Mouse (Mus musculus) activated CD4-positive, CD25-positive, alpha-beta regulatory T cell, adult 4 months (primary cell): ENCODE data around the gene Lsamp. TPM values are rescaled to one million over a fixed set of nuclear protein-coding genes. Genes with fewer than 3 reads are reported as not detected.

Experiments
- ATAC-seq: one replicate; pipeline ENCODE4 v1.8.0; 2017
- polyA plus RNA-seq, 2 experiments: library from polyadenylated mRNA; unstranded; fragments of 100-300 nt; shearing (Covaris generic); gene quantifications; one replicate each; pipeline ENCODE4 v1.2.1; 2017

Lsamp gene
- polyA plus RNA-seq, 2 experiments from 2014 or later, result 0.17 TPM; not detected in 1

DNA sequence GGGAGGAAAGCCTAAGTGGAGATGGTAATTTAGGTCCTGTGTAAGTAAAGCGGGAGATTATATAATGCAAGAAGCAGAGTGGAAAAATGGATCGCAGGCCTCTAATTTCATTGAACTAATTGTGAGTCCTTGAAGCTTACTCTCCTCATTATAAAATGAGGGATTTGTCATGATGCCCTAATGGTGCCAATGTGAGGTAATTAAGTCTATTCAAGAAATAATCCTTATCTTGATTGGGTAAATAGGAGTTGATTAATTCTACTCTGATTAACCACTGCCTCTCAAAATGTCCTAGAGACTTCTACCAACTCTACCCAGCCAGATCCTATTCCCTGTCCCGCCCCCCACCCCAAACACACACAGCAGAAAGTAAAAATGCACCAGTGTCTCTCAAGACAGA, 1802.5 kb downstream of the Lsamp start:
- no peak for ATAC-seq

DNA sequence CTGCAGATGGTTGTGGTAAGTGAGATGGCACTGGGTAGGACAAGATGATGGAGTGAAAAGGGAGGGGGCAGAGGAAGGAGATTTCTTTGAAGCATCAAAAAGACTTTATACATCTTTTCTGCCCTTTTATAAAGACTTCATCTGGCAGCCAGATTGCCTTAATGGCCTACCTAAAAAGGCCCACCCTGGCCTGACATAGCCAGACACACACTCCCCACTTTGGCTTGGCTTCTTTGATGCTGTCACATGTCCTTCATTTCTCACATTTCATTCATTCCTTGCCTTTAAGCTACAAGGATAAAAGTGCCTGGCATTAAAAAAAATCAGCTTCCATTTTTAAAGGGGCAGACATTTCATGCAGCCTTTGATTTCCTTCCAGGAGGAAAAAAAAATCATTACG, 1803.0 kb downstream of the Lsamp start:
- no peak for ATAC-seq

GRCm38 (mm10) chr16:41790016-41790415, 1805.9 kb downstream of the Lsamp start:
- ATAC-seq, result no peak

DNA sequence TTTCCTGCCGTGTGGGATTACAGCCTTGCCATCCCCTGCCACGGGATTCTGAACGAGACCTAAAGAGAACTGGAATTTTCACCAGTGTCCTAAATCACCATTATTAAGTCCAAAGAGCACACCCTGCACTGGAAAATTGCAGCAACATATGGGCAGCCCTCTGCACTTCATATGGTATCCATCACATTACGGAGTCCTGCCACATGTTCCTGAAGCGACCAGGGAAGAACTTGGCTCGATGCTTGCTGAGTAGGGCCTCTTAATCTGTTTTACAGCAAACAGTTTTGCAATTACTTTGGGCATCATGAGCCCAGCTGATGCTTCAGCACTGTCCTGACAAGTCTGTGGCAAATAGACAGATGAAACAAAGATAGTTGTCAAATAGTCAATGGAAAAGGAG, 1836.2 kb downstream of the Lsamp start:
- ATAC-seq, result no peak

DNA sequence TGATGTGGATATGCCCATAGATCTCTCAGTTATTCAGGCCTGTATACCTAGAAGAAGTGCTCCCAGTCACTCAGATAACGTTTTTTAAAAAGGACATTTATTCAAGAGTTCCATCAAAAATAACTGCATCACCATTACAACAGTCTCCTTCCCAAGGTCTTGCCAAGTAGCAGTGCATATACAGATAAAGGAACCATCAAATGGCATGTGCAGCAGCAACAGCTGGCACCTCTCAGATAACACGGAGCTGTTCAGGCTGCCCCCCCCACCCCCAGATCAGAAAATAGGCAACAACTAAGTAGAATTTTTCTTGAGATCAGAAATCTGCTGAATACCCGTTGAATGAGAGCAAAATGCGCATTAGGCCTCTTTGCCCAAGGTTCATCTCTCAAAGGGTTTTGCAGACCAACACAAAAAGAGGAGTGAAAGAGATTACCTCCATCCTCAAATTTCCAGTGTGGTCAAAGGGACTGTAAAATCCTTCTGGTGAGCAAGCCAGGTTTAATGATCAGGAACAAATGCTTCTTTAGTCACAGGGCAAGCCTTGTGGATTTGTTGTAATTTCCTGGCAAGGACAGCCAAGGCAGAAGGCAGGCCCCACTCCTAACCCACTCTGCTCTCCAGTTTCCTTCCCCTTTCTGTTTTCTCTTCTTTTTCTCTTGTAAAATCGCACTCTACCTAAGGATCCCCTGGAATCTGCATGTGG, 1842.9 kb downstream of the Lsamp start:
- no peak for ATAC-seq

- ATAC-seq, result no peak
These were observed 1843.4 kb downstream of the Lsamp start for GRCm38 (mm10) chr16:41827605-41827948.

DNA sequence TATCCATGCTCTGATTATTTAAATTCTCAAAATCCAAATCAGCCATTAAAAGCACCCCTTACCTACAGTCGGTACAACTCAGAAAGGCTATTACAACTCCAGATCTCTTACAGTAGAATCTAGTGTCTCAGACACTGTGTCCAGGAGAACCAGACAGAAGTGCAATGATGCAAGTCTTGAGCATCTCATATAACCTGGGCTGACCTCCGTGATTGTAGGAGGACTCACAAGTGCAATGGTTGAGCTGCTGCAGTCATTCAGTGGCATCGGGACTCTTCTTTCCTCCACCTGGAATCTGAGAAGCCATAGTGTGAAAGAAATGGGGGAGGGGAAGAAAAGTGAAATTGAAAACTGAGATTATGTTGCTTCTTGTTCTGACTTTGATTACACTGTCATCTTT, 1850.5 kb downstream of the Lsamp start:
- no peak for ATAC-seq

DNA sequence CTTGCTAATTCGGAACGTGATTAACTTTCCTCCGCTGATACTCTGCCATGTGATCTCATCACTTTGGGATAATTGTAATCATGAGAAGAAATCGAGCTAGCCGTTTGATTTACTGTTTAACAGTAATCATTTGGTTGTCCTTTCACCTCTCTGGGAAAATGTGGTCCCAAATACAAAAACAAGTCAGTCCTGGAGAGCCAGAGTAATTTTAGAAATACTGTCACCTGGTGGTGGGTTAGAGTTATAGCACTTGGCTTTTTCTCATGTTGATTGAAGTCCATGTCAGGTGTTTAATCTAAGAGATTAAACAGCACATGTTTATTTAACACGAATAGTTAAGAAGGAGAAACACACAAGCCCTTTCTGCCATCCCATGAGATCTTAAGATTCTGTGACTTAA, 1851.6 kb downstream of the Lsamp start:
- no peak for ATAC-seq

DNA sequence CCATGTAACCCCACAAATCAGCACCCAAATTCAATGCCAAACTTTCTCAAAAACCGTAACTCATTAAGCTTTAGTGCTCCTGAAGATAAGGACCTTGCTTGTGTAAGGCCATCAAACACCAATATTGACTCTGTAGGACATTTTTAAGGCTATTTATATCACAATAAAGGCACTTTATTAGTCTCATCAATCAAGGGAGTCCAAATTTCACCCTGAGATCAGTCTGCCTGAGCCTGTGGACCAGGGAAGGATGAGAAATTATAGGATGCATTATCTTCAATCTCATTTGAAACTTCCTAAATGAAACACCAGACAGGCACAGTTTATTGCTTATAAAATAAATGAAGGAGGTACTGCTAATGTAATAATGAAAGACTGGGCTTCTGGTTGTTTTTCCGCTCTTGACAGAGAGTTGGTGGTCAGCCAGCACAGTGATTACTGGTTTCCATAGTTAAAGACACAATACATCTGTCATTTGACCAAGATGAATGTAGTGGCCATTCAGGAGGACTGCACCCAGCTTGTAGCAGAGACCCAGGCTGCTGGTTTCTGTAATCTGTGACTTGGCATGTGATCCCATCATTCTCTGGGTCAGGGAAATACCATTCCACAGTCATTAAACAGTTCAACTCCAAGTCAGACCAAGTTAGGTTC, 1855.7 kb downstream of the Lsamp start:
- no peak for ATAC-seq

GRCm38 (mm10) chr16:41846903-41847302, 1862.7 kb downstream of the Lsamp start:
- ATAC-seq, result no peak

DNA sequence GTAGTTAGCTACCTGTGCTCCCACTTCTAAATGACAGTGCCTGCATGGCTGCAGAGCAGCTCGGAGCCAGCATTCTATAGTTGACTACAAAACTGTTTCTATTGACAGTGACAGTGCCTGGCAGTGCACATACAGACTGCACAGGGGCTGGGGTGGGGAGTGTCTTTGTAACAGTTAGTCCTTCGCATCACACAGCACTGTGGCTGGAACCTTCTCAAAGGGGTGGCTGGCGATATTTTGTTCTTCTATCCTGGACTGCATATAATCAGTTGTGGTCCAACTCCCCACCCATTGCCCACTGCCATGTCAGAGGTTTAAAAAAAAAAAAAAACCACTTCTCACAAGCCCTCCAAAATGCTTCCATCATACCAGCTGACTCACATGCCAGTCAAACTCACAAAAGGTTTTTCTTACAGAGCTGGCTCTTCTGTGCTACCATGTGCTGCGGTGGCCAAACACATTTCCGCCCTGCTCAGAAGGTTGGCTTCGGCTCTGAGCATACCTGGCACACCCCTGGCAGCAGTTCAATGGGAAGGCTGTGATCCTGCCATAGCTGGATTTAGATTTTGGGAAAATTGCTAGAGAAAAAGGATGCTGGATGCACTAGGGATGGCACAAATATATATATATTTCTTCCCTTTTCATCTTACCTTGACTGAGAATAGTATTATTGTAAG, 1887.9 kb downstream of the Lsamp start:
- ATAC-seq, result no peak

DNA sequence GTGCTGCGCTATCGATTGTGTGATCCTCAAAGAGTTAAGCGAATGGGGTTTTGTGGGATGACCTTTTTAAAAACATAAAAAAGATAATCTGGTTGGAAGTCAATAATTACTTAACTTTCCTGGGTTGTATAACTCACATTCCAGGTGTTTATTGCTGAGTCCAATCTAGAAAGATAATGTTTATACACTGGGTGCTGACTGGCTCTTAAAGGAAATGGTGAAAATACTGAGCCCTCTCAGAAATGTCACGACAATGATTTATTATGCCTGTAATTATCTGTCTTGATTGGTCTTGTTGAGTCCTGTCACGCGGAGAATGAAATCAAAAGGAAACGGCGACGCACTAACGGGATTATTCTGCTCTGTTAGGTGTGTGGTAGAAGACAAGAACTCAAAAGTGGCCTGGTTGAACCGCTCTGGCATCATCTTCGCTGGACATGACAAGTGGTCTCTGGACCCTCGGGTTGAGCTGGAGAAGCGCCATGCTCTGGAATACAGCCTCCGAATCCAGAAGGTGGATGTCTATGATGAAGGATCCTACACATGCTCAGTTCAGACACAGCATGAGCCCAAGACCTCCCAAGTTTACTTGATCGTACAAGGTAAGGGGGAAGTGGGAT, 1904.5 kb downstream of the Lsamp start:
- ATAC-seq, result no peak

GRCm38 (mm10) chr16:41900783-41901182, 1916.6 kb downstream of the Lsamp start:
- no peak for ATAC-seq

DNA sequence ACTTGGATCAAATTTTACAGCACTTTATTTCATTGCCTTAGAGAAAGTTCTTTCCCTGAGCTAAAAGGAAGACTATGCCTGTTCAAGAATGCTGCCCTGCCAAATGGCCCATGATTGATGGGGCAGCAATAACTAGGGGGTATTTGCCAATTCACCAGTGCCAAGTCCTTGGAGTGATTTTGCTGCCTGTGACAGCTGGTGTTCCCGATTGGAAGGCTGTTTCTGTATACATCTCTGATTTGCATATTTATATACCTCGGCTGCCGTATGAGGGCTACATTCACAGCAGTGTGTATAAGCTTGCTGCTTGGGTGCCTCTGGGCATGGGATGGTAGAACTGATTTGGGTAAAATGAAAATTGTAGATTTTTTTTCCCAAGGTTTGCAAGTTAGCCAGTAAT, 1919.5 kb downstream of the Lsamp start:
- ATAC-seq, result no peak

GRCm38 (mm10) chr16:41912584-41913193, 1928.5 kb downstream of the Lsamp start:
- no peak for ATAC-seq

DNA sequence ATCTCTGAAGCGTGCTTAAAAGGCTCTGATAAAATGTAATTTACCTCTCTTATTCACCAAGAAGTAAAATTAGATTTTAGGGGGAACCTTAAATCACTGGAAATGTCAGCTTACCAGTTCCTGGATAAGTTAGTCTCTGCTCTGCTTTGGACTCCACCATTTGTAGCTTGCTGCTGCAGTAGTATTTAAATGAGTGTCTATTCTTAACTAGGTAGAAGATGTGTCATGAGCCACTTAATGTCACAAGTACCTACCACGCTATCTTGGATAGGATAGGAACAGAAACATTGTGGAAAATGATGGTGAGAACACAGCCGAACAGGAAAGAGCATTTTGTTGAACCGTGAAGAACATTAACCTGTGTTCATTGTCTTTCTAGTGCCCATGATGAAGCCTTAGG, 1929.2 kb downstream of the Lsamp start:
- no peak for ATAC-seq

- ATAC-seq, result no peak
These were observed 1932.2 kb downstream of the Lsamp start for GRCm38 (mm10) chr16:41916342-41916741.

DNA sequence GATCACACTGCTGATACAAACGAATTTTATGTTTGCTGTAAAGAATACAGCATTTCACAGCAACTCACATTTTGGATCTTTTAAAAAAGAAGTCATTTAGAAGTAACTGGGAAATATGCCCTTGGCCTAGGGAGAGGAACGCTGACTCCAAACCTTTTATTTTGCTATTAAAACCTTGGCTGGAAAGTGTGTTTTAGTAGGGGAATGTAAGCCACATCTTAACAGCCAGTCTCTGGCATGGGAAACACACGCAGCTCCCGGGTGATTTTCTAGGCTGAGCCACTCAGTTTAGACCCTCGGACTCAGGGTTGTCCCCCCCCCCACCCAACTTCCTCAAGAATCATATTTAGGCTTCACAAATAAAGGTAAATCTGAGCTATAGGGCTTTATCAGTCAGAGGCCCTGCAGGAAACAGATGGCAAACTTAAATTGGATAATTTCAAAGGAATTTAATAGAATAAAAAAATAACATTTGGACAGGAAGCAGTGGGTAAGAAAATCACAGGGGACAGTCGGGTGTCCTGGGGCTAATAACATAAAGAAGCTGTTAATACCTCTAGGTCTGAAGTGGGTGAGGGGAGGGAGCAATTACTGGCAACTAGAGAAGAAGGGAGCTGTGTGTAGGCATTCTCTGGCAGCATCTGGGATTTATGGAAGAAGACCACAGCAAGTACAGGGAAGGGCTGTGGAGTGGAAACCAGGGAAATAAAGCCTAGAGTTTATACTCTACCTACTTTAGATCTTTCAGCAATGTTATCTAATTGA, 1933.1 kb downstream of the Lsamp start:
- ATAC-seq, result no peak

- no peak for ATAC-seq
These were observed 1945.4 kb downstream of the Lsamp start for GRCm38 (mm10) chr16:41929546-41929945.

- no peak for ATAC-seq
These were observed 1951.5 kb downstream of the Lsamp start for GRCm38 (mm10) chr16:41935701-41936100.

DNA sequence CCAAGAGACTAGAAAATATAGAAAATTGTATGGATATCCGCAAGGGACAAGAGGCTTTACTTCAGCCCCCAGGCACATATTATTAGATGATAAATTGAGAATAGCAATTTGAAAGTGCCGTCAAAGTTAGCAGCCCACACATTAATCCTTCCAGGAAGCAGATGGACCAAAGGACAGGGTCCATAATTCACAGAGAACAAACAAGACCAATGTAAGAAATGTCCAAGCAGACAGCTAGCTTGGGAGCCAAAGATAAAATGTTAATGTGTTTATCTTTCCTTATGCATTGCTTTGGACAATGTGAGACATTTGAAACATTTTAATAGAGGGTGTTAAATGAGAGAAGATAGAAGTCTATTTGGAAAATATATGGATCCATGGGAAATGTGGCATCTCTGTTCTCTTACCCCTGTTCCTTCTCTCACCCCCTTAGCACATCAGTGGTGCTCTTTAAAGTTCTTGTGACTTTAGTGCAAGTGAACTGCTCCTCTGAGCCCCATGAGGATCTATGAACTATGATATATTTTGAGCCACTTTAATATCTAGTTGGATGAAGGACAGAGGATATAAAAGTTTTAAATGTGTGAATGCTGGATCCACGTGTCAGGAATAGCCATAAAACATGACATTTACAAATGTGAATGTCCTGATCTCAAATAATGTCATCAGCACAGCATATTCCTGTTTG, 1952.9 kb downstream of the Lsamp start:
- no peak for ATAC-seq

GRCm38 (mm10) chr16:41937596-41937990, 1953.4 kb downstream of the Lsamp start:
- no peak for ATAC-seq
